In genomic region chr11:113192086-113192856, GRCm38 (mm10) we compare ENCODE assay signal across 8 mouse cellular contexts.
A peak's percentile ranks its signal among the peaks of the same experiment; 100 is the strongest.
DNase-seq lines count a peak whose midpoint lies in the region.

No protein-coding gene starts in this region.

- peak; percentile 46 for DNase-seq in layer of hippocampus, adult 11-12 months (ENCODE audit: low spot score)
- DNase-seq in layer of hippocampus, adult 9-10 months (ENCODE audit: low spot score): no peak
- peak; percentile 73 to 83 for DNase-seq in cerebellum, postnatal 14 days
- DNase-seq in layer of hippocampus, adult 9-11 months: peak; percentile 45
- peak; percentile 32 to 50 for DNase-seq in right cerebral cortex, postnatal 36 days (ENCODE audit: low spot score in 2 of 2)
- DNase-seq in liver (no peak), adipocyte (ENCODE audit: low spot score) (no peak)
- DNase-seq in kidney, postnatal 4 days: no peak

Comparison
In these comparisons a context has a peak if more than half of its experiments do, and no peak if none do; other contexts are left out.
1. DNase-seq: peak in layer of hippocampus, adult 11-12 months (single experiment), cerebellum, postnatal 14 days (2 of 2), layer of hippocampus, adult 9-11 months (single experiment) and right cerebral cortex, postnatal 36 days (2 of 2); none in layer of hippocampus, adult 9-10 months (single experiment), liver (single experiment), adipocyte (single experiment) and kidney, postnatal 4 days (0 of 2).